Mouse (Mus musculus) lung, postnatal 0 days (tissue): ENCODE measurements around the gene Gm20388.

ENCODE experiments used
- CTCF ChIP-seq: IDR thresholded peaks from 2 replicates; pipeline ENCODE4 v1.5.1; 2016; ENCODE audit warnings: antibody characterized with exemption, mild to moderate bottlenecking
- EP300 ChIP-seq: IDR thresholded peaks from 2 replicates; pipeline ENCODE4 v1.6.1; 2016; ENCODE audit warnings: antibody characterized with exemption, mild to moderate bottlenecking, control low read depth

DNA sequence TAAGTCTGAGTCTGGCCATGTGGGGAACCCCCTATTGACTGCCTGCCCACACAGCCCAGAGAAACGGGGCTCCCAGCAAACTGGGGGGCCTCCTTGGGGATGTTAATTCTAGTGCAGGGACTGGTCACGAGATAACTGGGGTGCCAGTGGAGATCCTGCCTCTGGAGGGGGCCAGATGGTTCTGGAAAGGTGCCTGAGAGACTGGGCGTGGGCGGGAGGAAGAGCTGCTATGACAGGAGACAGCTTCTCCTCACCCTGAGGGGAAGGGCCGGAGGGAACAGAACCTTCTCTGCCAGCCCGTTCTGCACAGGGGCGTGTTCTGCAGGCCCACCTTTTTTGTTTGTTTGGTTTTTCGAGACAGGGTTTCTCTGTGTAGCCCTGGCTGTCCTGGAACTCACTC, 2955.6 kb downstream of the Gm20388 start:
- TF ChIP-seq CTCF (no peak), EP300 (no peak)
